Mouse (Mus musculus) limb, embryonic 14.5 days (tissue): ENCODE measurements around the gene Atad2b. TPM values are rescaled to one million over a fixed set of nuclear protein-coding genes. Genes with fewer than 3 reads are reported as not detected.

Experiments
- ATAC-seq: fragments of 200-750 bp; cut with Nextera tagmentation; 2 replicates; pipeline ENCODE4 v1.8.0; 2017; ENCODE audit warnings: low read depth, moderate number of reproducible peaks, moderate TSS enrichment; ENCODE audit not compliant: low FRiP score
- DNase-seq: peaks from one replicate; pipeline ENCODE4 v3.0.0-alpha.2; 2015; ENCODE audit warnings: low spot score
- H3K27ac ChIP-seq: fragments of 300-500 bp; sonication (generic); replicated peaks from 2 replicates; pipeline ENCODE4 v1.5.1; 2014; ENCODE audit warnings: low read depth, mild to moderate bottlenecking, low read length, moderate library complexity, mixed read lengths
- H3K27me3 ChIP-seq: fragments of 300-500 bp; sonication (generic); 2 replicates; pipeline ENCODE4 v1.6.1; 2014; ENCODE audit warnings: low read length, mixed read lengths; ENCODE audit not compliant: control insufficient read depth, insufficient read depth
- H3K36me3 ChIP-seq: fragments of 300-500 bp; sonication (generic); 2 replicates; pipeline ENCODE4 v1.6.1; 2014; ENCODE audit warnings: mild to moderate bottlenecking, low read length, moderate library complexity, mixed read lengths; ENCODE audit not compliant: control insufficient read depth, insufficient read depth
- H3K4me1 ChIP-seq: fragments of 300-500 bp; sonication (generic); 2 replicates; pipeline ENCODE4 v1.6.1; 2014; ENCODE audit warnings: antibody characterized with exemption, low read length, mixed read lengths; ENCODE audit not compliant: control insufficient read depth, insufficient read depth
- H3K4me2 ChIP-seq: fragments of 300-500 bp; sonication (generic); replicated peaks from 2 replicates; pipeline ENCODE4 v1.6.1; 2014; ENCODE audit warnings: low read depth, mild to moderate bottlenecking, low read length, moderate library complexity; ENCODE audit not compliant: severe bottlenecking
- H3K4me3 ChIP-seq: fragments of 300-500 bp; sonication (generic); replicated peaks from 2 replicates; pipeline ENCODE4 v1.5.1; 2014; ENCODE audit warnings: low read length
- H3K9ac ChIP-seq: fragments of 300-500 bp; sonication (generic); 2 replicates; pipeline ENCODE4 v1.6.1; 2014; ENCODE audit warnings: mild to moderate bottlenecking, low read depth, low read length, moderate library complexity; ENCODE audit not compliant: severe bottlenecking
- H3K9me3 ChIP-seq: fragments of 300-500 bp; sonication (generic); 2 replicates; pipeline ENCODE4 v1.6.1; 2016; ENCODE audit warnings: low read length; ENCODE audit not compliant: control insufficient read depth
- POLR2A ChIP-seq: fragments of 200-500 bp; IDR thresholded peaks from 2 replicates; pipeline ENCODE4 v1.8.0; 2012; ENCODE audit warnings: inconsistent platforms, mild to moderate bottlenecking, moderate library complexity, borderline replicate concordance; ENCODE audit not compliant: insufficient read depth, insufficient read length; ENCODE audit errors: extremely low read depth
- WGBS: fragments of 180-500 bp; shearing (Covaris S2); extraction: QIAGEN DNeasy Blood & Tissue Kit; methylation state at CpG from one replicate; pipeline ENCODE4 v1.1.7; 2014; 5-methylcytosine and 5-hydroxymethylcytosine counted together
- polyA plus RNA-seq, 2 experiments: library from polyadenylated mRNA; depleted of rRNA in 1 of 2; stranded (reverse) in 1 of 2; unstranded in 1 of 2; fragments of >200 nt; fragmentation: Nextera tagmentation in 1 of 2; extraction: Ambion mirVana in 1 of 2; gene quantifications; 2 replicates each; pipeline versions ENCODE4 v1.2.1 to v1.2.3; 2012 to 2014

Gene Atad2b
- polyA plus RNA-seq, 2 experiments: 16.2 to 23.1 TPM

- H3K27ac ChIP-seq: no peak overlapping the region
- H3K4me1 ChIP-seq: no peaks in the 10 kb centered on the region
- no peaks in the 10 kb centered on the region for H3K36me3 ChIP-seq
- no peak overlapping the region for H3K4me3 ChIP-seq
- no peak overlapping the region for H3K4me2 ChIP-seq
- H3K9me3 ChIP-seq: no peaks in the 10 kb centered on the region
- DNase-seq (no peak), ATAC-seq (no peak)
- H3K27me3 ChIP-seq: no peaks in the 10 kb centered on the region
- TF ChIP-seq POLR2A: no peak
- WGBS: 83% methylated on average over 4 of the region's 4 CpGs
- H3K9ac ChIP-seq: no peak overlapping the region
Measured at GRCm38 (mm10) chr12:4911716-4912115, 5.4 kb upstream of the Atad2b start.

- Histone ChIP-seq H3K27me3 (no peaks in the 10 kb centered on the region), H3K4me3 (no peak overlapping the region), H3K36me3 (no peaks in the 10 kb centered on the region), H3K27ac (no peak overlapping the region), H3K9me3 (no peaks in the 10 kb centered on the region), H3K4me2 (no peak overlapping the region), H3K9ac (no peak overlapping the region), H3K4me1 (peaks cover 4% of the 10 kb centered on the region)
- DNase-seq: no peak
- TF ChIP-seq POLR2A: no peak
- no peak for ATAC-seq
- WGBS: 59% methylated on average over 3 of the region's 3 CpGs
Measured at GRCm38 (mm10) chr12:4914441-4914840, 2.7 kb upstream of the Atad2b start.

GRCm38 (mm10) chr12:4914944-4915343, 2.2 kb upstream of the Atad2b start:
- no peak for TF ChIP-seq POLR2A
- Histone ChIP-seq H3K4me1 (peaks cover 6% of the 10 kb centered on the region), H3K9me3 (no peaks in the 10 kb centered on the region), H3K36me3 (no peaks in the 10 kb centered on the region), H3K9ac (no peak overlapping the region), H3K27ac (no peak overlapping the region), H3K4me3 (no peak overlapping the region), H3K27me3 (no peaks in the 10 kb centered on the region), H3K4me2 (no peak overlapping the region)
- DNase-seq (no peak), ATAC-seq (no peak)
- WGBS: 77% methylated on average over 3 of the region's 3 CpGs

GRCm38 (mm10) chr12:4917805-4918591, 845 bp downstream of the Atad2b start:
- peak; percentile 54 for ATAC-seq
- H3K9ac ChIP-seq: peak overlapping the region; percentile 100
- H3K4me2 ChIP-seq: peak overlapping the region; percentile 52
- TF ChIP-seq POLR2A: no peak
- H3K27me3 ChIP-seq: no peaks in the 10 kb centered on the region
- H3K27ac ChIP-seq: peak overlapping the region; percentile 99
- H3K4me1 ChIP-seq: peaks cover 7% of the 10 kb centered on the region
- peak; percentile 54 for DNase-seq
- no peaks in the 10 kb centered on the region for H3K9me3 ChIP-seq
- H3K4me3 ChIP-seq: peak overlapping the region; percentile 94
- under 1% methylated on average over 34 of the region's 48 CpGs for WGBS
- no peaks in the 10 kb centered on the region for H3K36me3 ChIP-seq

- WGBS: 100% methylated on average over 2 of the region's 2 CpGs
- DNase-seq: no peak
- TF ChIP-seq POLR2A: no peak
Measured at GRCm38 (mm10) chr12:4928197-4928596, 11.0 kb downstream of the Atad2b start.

More at GRCm38 (mm10) chr12:4928197-4928596, 11.0 kb downstream of the Atad2b start:
- no peaks in the 10 kb centered on the region for H3K4me1 ChIP-seq
- no peak for ATAC-seq
- no peaks in the 10 kb centered on the region for H3K27me3 ChIP-seq
- no peak overlapping the region for H3K4me3 ChIP-seq
- H3K36me3 ChIP-seq: no peaks in the 10 kb centered on the region
- H3K9me3 ChIP-seq: no peaks in the 10 kb centered on the region
- H3K27ac ChIP-seq: no peak overlapping the region
- no peak overlapping the region for H3K4me2 ChIP-seq
- no peak overlapping the region for H3K9ac ChIP-seq
